18 mouse cellular contexts compared by ENCODE assay signal in the genomic region with DNA sequence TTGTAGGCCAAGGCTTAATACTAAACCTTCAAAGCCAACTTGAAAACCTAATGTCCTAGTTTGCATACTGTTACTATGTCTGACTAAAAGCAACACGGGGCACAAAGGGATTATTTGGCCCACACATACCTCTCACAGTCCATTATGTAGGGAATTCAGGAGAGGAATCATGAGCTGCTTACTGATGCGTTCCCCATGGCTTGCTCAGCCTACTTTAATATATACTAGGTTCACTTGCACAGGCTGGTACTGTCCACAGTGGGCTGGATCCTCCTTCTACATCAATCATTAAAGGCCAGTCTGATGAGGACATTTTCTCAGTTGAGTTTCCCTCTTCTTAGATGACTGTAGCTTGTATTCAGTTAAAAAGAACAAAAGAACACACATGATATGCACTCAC.
"Had no signal": no experiment of that assay in that cellular context is flagged by ENCODE, and none has a peak within 500 bp of the region (broad histone marks: within the 10 kb centered on the region; RNA-seq: fewer than 3 reads in every experiment).

No protein-coding gene starts in this region.

- DNase-seq: liver, embryonic 13.5 days; liver, postnatal 0 days; lung, adult 2 months; lung, postnatal 14 days; lung, postnatal 36 days; right cerebral cortex, postnatal 14 days; thymus, adult 2 months; thymus, postnatal 25 days; thymus, postnatal 4 days had no signal

- ATAC-seq: liver, postnatal 0 days; lung, postnatal 0 days had no signal

- H3K4me3 ChIP-seq: liver, embryonic 13.5 days; liver, embryonic 15.5 days; lung, embryonic 15.5 days; megakaryocyte, embryonic 14.5 days; neural tube, embryonic 12.5 days; stomach, embryonic 15.5 days had no signal

- H3K27ac ChIP-seq: liver, embryonic 13.5 days; liver, embryonic 15.5 days; lung, embryonic 15.5 days; macrophage; neural tube, embryonic 12.5 days; stomach, embryonic 15.5 days; stomach, postnatal 0 days had no signal

- H3K9ac ChIP-seq: liver, embryonic 13.5 days; liver, embryonic 15.5 days; liver, postnatal 0 days; lung, embryonic 15.5 days; neural tube, embryonic 12.5 days; stomach, embryonic 15.5 days had no signal

- H3K4me2 ChIP-seq: liver, embryonic 11.5 days; liver, embryonic 13.5 days; liver, embryonic 15.5 days; lung, embryonic 15.5 days; neural tube, embryonic 12.5 days; stomach, embryonic 15.5 days had no signal

- H3K9me3 ChIP-seq: liver, embryonic 13.5 days; liver, embryonic 15.5 days; lung, embryonic 15.5 days; megakaryocyte, embryonic 14.5 days; neural tube, embryonic 12.5 days; stomach, embryonic 15.5 days had no signal

- H3K27me3 ChIP-seq: liver, embryonic 13.5 days; liver, embryonic 15.5 days; lung, embryonic 15.5 days; megakaryocyte, embryonic 14.5 days; neural tube, embryonic 12.5 days; stomach, embryonic 15.5 days had no signal

- H3K36me3 ChIP-seq: liver, embryonic 13.5 days; liver, embryonic 15.5 days; lung, embryonic 15.5 days; neural tube, embryonic 12.5 days; stomach, embryonic 15.5 days had no signal

- H3K4me1 ChIP-seq: liver, embryonic 13.5 days; liver, embryonic 15.5 days; lung, embryonic 15.5 days; megakaryocyte, embryonic 14.5 days; neural tube, embryonic 12.5 days; stomach, embryonic 15.5 days had no signal
